Mouse (Mus musculus): Measurements from ENCODE around the gene Dhx34. TPM values are rescaled to one million over a fixed set of nuclear protein-coding genes. Genes with fewer than 3 reads are reported as not detected.

Gene Dhx34
- polyA plus RNA-seq (2014; fragmentation: Illumina TruSeq; extraction: RNeasy Lipid Tissue Mini Kit (QIAGEN cat#74804); ENCODE audit: low read depth, low replicate concordance), result 10.2 TPM

DNA sequence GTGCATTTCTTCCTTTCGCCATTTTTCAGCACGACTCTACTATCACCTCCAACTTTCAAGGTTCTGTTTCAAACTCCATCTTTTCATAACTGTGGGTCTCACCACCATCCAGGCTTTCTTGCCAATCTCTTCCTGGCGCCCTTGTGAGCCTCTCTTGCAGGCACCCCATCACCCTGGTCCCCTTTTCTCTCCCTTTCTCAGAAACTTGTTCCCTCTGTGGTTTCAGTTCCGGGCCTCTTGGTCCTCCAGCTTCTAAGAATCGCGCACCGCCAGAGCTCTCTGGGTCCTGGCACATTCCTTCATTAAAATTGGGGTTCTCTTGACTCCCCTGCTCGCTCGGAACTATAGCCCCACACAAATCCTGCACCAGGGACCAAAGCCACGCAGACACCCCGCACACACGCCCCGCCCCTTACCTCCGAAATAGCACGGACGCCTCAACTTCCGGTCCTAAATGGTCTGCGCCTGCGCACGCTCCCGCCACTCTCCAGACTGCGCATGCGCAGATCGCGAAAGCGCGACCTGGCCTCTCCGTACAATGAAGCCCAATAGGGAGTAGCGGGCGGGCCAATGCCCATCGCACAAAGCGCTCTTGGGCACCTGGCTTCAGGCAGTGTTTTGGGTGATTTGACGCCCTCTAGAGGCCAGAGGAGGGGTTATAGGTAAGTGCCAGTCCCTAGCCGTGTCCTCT is at the start of gene Dhx34:
Gene Dhx34, minus strand, starts transcription at position 456 of the 691 bp plus-strand sequence.

DNA sequence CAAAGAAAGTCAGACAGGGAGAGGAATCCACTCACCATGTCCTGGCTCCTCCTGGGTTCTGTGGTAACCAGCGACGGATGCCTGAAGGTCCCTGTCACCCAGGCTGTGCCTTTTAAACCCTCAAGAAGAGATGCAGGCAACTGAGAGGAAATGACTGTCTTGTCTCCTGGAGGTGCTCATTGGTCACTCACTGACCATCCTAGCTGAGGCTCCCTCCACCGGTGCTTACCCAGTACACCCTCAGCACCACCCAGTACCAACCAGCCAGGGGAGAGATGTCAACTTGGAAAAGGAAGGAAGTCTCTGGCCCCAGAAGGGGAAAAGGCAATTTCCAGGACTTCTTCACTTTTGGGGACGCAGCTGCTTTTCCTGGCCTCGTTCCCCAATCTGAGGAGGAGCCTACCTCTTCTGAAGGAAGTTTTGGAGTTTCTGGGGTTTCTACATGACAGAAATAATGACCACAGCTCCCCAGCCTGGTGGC is 37.3 kb upstream of the Dhx34 start, which contains the start of gene C5ar1:
Gene C5ar1, minus strand, starts transcription at position 431 of the 481 bp plus-strand sequence.

DNA sequence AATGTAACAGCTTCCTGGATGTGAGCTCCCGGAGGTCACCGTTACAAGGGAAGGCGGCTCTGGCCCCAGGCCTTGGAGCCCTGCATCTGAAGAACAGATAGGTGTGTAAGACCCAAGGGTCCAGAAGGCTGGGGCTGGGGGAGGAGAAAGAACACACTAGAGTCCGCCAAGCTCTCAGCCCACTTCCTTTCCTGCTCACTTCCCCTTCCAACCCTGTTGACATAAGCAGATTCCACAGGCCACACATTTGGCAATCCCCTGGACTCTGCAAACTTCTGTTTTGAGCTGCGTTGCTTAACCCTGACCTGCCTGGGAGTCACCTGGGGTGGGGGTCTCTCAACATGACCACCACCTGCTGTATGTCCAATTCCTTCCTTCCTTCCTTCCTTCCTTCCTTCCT is 22.2 kb upstream of the Dhx34 start, which contains the start of gene C5ar2:
Gene C5ar2, minus strand, starts transcription at position 88 of the 400 bp plus-strand sequence.

GRCm38 (mm10) chr7:16174597-16175541 is 47.0 kb downstream of the Dhx34 start, which contains the start of gene Meis3:
TSS of gene Meis3 (plus strand) at chr7:16175090.

Other genes with a start within 250 kb of the Dhx34 start
- gene Bicra, start 174.1 kb downstream of the Dhx34 start, polyA plus RNA-seq (2014; fragmentation: Illumina TruSeq; extraction: RNeasy Lipid Tissue Mini Kit (QIAGEN cat#74804); ENCODE audit: low read depth, low replicate concordance), result 7.2 TPM
- gene Zfp541, start 160.2 kb downstream of the Dhx34 start, polyA plus RNA-seq (2014; fragmentation: Illumina TruSeq; extraction: RNeasy Lipid Tissue Mini Kit (QIAGEN cat#74804); ENCODE audit: low read depth, low replicate concordance), result 3.0 TPM
- 151 TPM for gene Napa, start 123.6 kb downstream of the Dhx34 start, polyA plus RNA-seq (2014; fragmentation: Illumina TruSeq; extraction: RNeasy Lipid Tissue Mini Kit (QIAGEN cat#74804); ENCODE audit: low read depth, low replicate concordance)
- gene Kptn, start 102.1 kb downstream of the Dhx34 start, polyA plus RNA-seq (2014; fragmentation: Illumina TruSeq; extraction: RNeasy Lipid Tissue Mini Kit (QIAGEN cat#74804); ENCODE audit: low read depth, low replicate concordance), result 19.4 TPM
- gene Slc8a2, start 92.2 kb downstream of the Dhx34 start, polyA plus RNA-seq (2014; fragmentation: Illumina TruSeq; extraction: RNeasy Lipid Tissue Mini Kit (QIAGEN cat#74804); ENCODE audit: low read depth, low replicate concordance), result 0.88 TPM
- 7.8 TPM for gene Meis3, start 46.9 kb downstream of the Dhx34 start, polyA plus RNA-seq (2014; fragmentation: Illumina TruSeq; extraction: RNeasy Lipid Tissue Mini Kit (QIAGEN cat#74804); ENCODE audit: low read depth, low replicate concordance)
- 0.96 TPM for gene C5ar2, start 22.1 kb upstream of the Dhx34 start, polyA plus RNA-seq (2014; fragmentation: Illumina TruSeq; extraction: RNeasy Lipid Tissue Mini Kit (QIAGEN cat#74804); ENCODE audit: low read depth, low replicate concordance)
- gene C5ar1, start 37.5 kb upstream of the Dhx34 start, polyA plus RNA-seq (2014; fragmentation: Illumina TruSeq; extraction: RNeasy Lipid Tissue Mini Kit (QIAGEN cat#74804); ENCODE audit: low read depth, low replicate concordance), result 12.3 TPM
- 27.0 TPM for gene Inafm1, start 51.6 kb upstream of the Dhx34 start, polyA plus RNA-seq (2014; fragmentation: Illumina TruSeq; extraction: RNeasy Lipid Tissue Mini Kit (QIAGEN cat#74804); ENCODE audit: low read depth, low replicate concordance)
- 90.4 TPM for gene Ccdc9, start 64.8 kb upstream of the Dhx34 start, polyA plus RNA-seq (2014; fragmentation: Illumina TruSeq; extraction: RNeasy Lipid Tissue Mini Kit (QIAGEN cat#74804); ENCODE audit: low read depth, low replicate concordance)
- 5.7 TPM for gene Bbc3, start 86.4 kb upstream of the Dhx34 start, polyA plus RNA-seq (2014; fragmentation: Illumina TruSeq; extraction: RNeasy Lipid Tissue Mini Kit (QIAGEN cat#74804); ENCODE audit: low read depth, low replicate concordance)
- gene Sae1, start 165.8 kb upstream of the Dhx34 start, polyA plus RNA-seq (2014; fragmentation: Illumina TruSeq; extraction: RNeasy Lipid Tissue Mini Kit (QIAGEN cat#74804); ENCODE audit: low read depth, low replicate concordance), result 63.5 TPM
- 28.5 TPM for gene Zc3h4, start 178.9 kb upstream of the Dhx34 start, polyA plus RNA-seq (2014; fragmentation: Illumina TruSeq; extraction: RNeasy Lipid Tissue Mini Kit (QIAGEN cat#74804); ENCODE audit: low read depth, low replicate concordance)
- gene Tmem160, start 230.7 kb upstream of the Dhx34 start, polyA plus RNA-seq (2014; fragmentation: Illumina TruSeq; extraction: RNeasy Lipid Tissue Mini Kit (QIAGEN cat#74804); ENCODE audit: low read depth, low replicate concordance), result 36.6 TPM

All from adipose tissue, adult 10 weeks (tissue).